Mouse (Mus musculus): Measurements from ENCODE around the gene Zmat3. TPM values are rescaled to one million over a fixed set of nuclear protein-coding genes. Genes with fewer than 3 reads are reported as not detected.

Zmat3 gene
- total and polyA plus RNA-seq, 2 experiments: 1.2 to 2.8 TPM

- Histone ChIP-seq H3K36me3 (ENCODE audit: control insufficient read depth, insufficient read depth, low read length) (no peaks in the 10 kb centered on the region), H3K4me3 (ENCODE audit: insufficient read depth, low read depth, low read length) (peak overlapping the region; percentile 89; the same call in 1 of the 2 replicates), H3K4me1 (ENCODE audit: control insufficient read depth, insufficient read depth, low read length) (peaks cover 30% of the 10 kb centered on the region), H3K9ac (ENCODE audit: low read depth, low read length) (no peak overlapping the region; the same call in 1 of the 2 replicates), H3K27me3 (ENCODE audit: control insufficient read depth, insufficient read depth, low read length) (no peaks in the 10 kb centered on the region), H3K79me2 (ENCODE audit: control insufficient read depth, insufficient read depth, low read length) (peaks cover 16% of the 10 kb centered on the region), H3K27ac (replicated peaks; ENCODE audit: insufficient read depth, low read depth, low read length) (no peak overlapping the region)
- WGBS: under 1% methylated on average over 7 of the region's 7 CpGs
- TF ChIP-seq POLR2A (IDR thresholded peaks at IDR 0.05; ENCODE audit: extremely low read depth, insufficient read depth, low read length): no peak
- no peak for TF ChIP-seq CTCF (IDR thresholded peaks at IDR 0.05; ENCODE audit: low read depth, low read length)
- DNase-seq (ENCODE audit: extremely low read depth, low read depth, low spot score): no peak
These were observed 32.3 kb upstream of the Zmat3 start for GRCm38 (mm10) chr3:32398175-32398538.

GRCm38 (mm10) chr3:32397461-32398174, 31.8 kb upstream of the Zmat3 start, which contains the start of gene Pik3ca:
Gene Pik3ca, plus strand, starts transcription at chr3:32397671.
- no peaks in the 10 kb centered on the region for H3K36me3 ChIP-seq (ENCODE audit: control insufficient read depth, insufficient read depth, low read length)
- TF ChIP-seq CTCF (IDR thresholded peaks at IDR 0.05; ENCODE audit: low read depth, low read length) (no peak), POLR2A (IDR thresholded peaks at IDR 0.05; ENCODE audit: extremely low read depth, insufficient read depth, low read length) (no peak)
- no peaks in the 10 kb centered on the region for H3K27me3 ChIP-seq (ENCODE audit: control insufficient read depth, insufficient read depth, low read length)
- H3K79me2 ChIP-seq (ENCODE audit: control insufficient read depth, insufficient read depth, low read length): peaks cover 15% of the 10 kb centered on the region
- peak within 1 kb of the TSS; percentile 91 for H3K9ac ChIP-seq (ENCODE audit: low read depth, low read length)
- peak; percentile 48 for DNase-seq (ENCODE audit: extremely low read depth, low read depth, low spot score)
- H3K4me1 ChIP-seq (ENCODE audit: control insufficient read depth, insufficient read depth, low read length): peaks cover 31% of the 10 kb centered on the region
- H3K27ac ChIP-seq (replicated peaks; ENCODE audit: insufficient read depth, low read depth, low read length): peak within 1 kb of the TSS; percentile 90
- H3K4me3 ChIP-seq (ENCODE audit: insufficient read depth, low read depth, low read length): peak within 1 kb of the TSS; percentile 89
- WGBS: under 1% methylated on average over 58 of the region's 65 CpGs

DNA sequence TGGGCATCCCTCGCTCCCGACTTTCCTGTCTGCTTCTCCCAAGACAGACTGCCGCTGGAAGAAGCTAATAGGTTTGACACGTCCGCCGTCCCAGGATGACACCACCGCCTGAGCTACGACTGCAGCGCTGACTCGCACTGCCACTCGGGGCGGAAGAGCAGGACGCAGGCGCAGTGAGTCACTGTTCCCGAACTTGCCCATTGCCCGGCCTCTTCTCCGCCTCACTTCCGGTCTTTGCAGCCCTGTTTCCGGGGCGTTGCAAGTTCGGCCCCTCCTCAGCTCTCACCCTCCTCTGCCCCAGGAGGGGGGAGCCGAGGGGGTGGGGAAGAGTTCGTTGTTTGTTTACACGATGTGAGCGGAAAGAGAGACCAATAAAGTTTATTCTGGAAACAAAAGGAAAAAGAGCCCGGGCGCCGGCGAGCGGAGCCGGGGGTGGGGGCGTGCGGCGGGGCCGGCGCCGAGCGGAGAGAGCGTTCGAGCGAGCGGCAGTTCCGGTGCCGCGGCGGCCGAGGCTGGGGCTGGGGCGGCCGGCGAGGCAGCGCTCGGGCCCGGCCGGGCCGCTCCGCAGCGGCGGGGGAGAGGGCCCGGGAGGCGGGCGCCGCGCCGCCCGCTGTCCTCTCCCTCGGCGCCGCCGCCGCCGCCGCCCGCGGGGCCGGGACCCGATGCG, 31.1 kb upstream of the Zmat3 start:
- Histone ChIP-seq H3K27me3 (ENCODE audit: control insufficient read depth, insufficient read depth, low read length) (no peaks in the 10 kb centered on the region), H3K27ac (replicated peaks; ENCODE audit: insufficient read depth, low read depth, low read length) (peak overlapping the region; percentile 90), H3K36me3 (ENCODE audit: control insufficient read depth, insufficient read depth, low read length) (no peaks in the 10 kb centered on the region), H3K4me3 (ENCODE audit: insufficient read depth, low read depth, low read length) (peak overlapping the region; percentile 89), H3K4me1 (ENCODE audit: control insufficient read depth, insufficient read depth, low read length) (peaks cover 31% of the 10 kb centered on the region), H3K79me2 (ENCODE audit: control insufficient read depth, insufficient read depth, low read length) (peaks cover 15% of the 10 kb centered on the region), H3K9ac (ENCODE audit: low read depth, low read length) (peak overlapping the region; percentile 91)
- DNase-seq (ENCODE audit: extremely low read depth, low read depth, low spot score): peak; percentile 94
- TF ChIP-seq CTCF (IDR thresholded peaks at IDR 0.05; ENCODE audit: low read depth, low read length) (0 out of 2 replicates have a peak, but pooled peaks have one; percentile 4), POLR2A (IDR thresholded peaks at IDR 0.05; ENCODE audit: extremely low read depth, insufficient read depth, low read length) (peak; percentile 96)
- 4% methylated on average over 71 of the region's 77 CpGs for WGBS

GRCm38 (mm10) chr3:32395771-32396551, 30.1 kb upstream of the Zmat3 start:
- DNase-seq (ENCODE audit: extremely low read depth, low read depth, low spot score): peak; percentile 39
- Histone ChIP-seq H3K27ac (replicated peaks; ENCODE audit: insufficient read depth, low read depth, low read length) (peak overlapping the region; percentile 90), H3K79me2 (ENCODE audit: control insufficient read depth, insufficient read depth, low read length) (peaks cover 11% of the 10 kb centered on the region), H3K4me1 (ENCODE audit: control insufficient read depth, insufficient read depth, low read length) (peaks cover 25% of the 10 kb centered on the region), H3K27me3 (ENCODE audit: control insufficient read depth, insufficient read depth, low read length) (no peaks in the 10 kb centered on the region), H3K9ac (ENCODE audit: low read depth, low read length) (peak overlapping the region; percentile 82), H3K4me3 (ENCODE audit: insufficient read depth, low read depth, low read length) (peak overlapping the region; percentile 55), H3K36me3 (ENCODE audit: control insufficient read depth, insufficient read depth, low read length) (no peaks in the 10 kb centered on the region)
- WGBS: 6% methylated on average over 24 of the region's 24 CpGs
- TF ChIP-seq CTCF (IDR thresholded peaks at IDR 0.05; ENCODE audit: low read depth, low read length): no peak
- no peak for TF ChIP-seq POLR2A (IDR thresholded peaks at IDR 0.05; ENCODE audit: extremely low read depth, insufficient read depth, low read length)

DNA sequence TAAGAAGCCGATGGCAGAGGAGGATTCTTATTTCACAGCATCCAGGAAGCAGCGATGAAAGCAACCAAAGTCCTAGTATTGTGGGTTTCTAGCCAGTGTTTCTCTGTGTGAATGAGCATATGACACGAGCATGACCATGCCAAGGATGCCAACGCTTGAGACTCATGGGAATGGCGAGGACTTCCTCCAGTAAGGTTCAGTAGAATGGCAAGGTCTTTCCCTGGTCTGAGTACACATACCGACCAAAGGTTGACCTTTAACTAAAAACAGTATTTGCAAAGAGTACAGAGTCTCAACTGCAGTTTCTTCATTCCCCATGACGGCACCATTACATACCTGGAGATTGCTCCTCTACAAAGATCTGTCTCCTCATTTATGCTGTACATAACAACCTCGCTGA, 28.2 kb upstream of the Zmat3 start:
- Histone ChIP-seq H3K4me3 (ENCODE audit: insufficient read depth, low read depth, low read length) (no peak overlapping the region), H3K9ac (ENCODE audit: low read depth, low read length) (no peak overlapping the region), H3K79me2 (ENCODE audit: control insufficient read depth, insufficient read depth, low read length) (no peaks in the 10 kb centered on the region; the same call in 1 of the 2 replicates), H3K27me3 (ENCODE audit: control insufficient read depth, insufficient read depth, low read length) (no peaks in the 10 kb centered on the region), H3K36me3 (ENCODE audit: control insufficient read depth, insufficient read depth, low read length) (no peaks in the 10 kb centered on the region), H3K4me1 (ENCODE audit: control insufficient read depth, insufficient read depth, low read length) (peaks cover 15% of the 10 kb centered on the region), H3K27ac (replicated peaks; ENCODE audit: insufficient read depth, low read depth, low read length) (peak overlapping the region; percentile 87)
- 32% methylated on average over 8 of the region's 8 CpGs for WGBS
- no peak for TF ChIP-seq CTCF (IDR thresholded peaks at IDR 0.05; ENCODE audit: low read depth, low read length)
- no peak for TF ChIP-seq POLR2A (IDR thresholded peaks at IDR 0.05; ENCODE audit: extremely low read depth, insufficient read depth, low read length)
- peak; percentile 86 for DNase-seq (ENCODE audit: extremely low read depth, low read depth, low spot score)
